Mouse (Mus musculus): ENCODE measurements around the gene Mrpl43.

The Mrpl43 gene

GRCm38 (mm10) chr19:45029571-45029970, 23.3 kb upstream of the Mrpl43 start:
- no peak for DNase-seq (ENCODE audit: low read depth, low spot score)

- DNase-seq (ENCODE audit: low read depth, low spot score) = no peak
Observed at GRCm38 (mm10) chr19:45028746-45029145, 22.5 kb upstream of the Mrpl43 start.

- DNase-seq (ENCODE audit: low read depth, low spot score) = no peak
Observed at GRCm38 (mm10) chr19:45027848-45028247, 21.6 kb upstream of the Mrpl43 start.

GRCm38 (mm10) chr19:45026958-45027670, 20.9 kb upstream of the Mrpl43 start:
- DNase-seq (ENCODE audit: low read depth, low spot score) = no peak

GRCm38 (mm10) chr19:45025937-45026568, 19.8 kb upstream of the Mrpl43 start:
- DNase-seq (ENCODE audit: low read depth, low spot score) = no peak

- no peak for DNase-seq (ENCODE audit: low read depth, low spot score)
Observed at GRCm38 (mm10) chr19:45024775-45025174, 18.5 kb upstream of the Mrpl43 start.

- DNase-seq (ENCODE audit: low read depth, low spot score) = no peak
Observed at GRCm38 (mm10) chr19:45023993-45024392, 17.8 kb upstream of the Mrpl43 start.

- no peak for DNase-seq (ENCODE audit: low read depth, low spot score)
Observed at GRCm38 (mm10) chr19:45021362-45021761, 15.1 kb upstream of the Mrpl43 start.

GRCm38 (mm10) chr19:45020348-45020747, 14.1 kb upstream of the Mrpl43 start:
- DNase-seq (ENCODE audit: low read depth, low spot score) = no peak

- no peak for DNase-seq (ENCODE audit: low read depth, low spot score)
Observed at GRCm38 (mm10) chr19:45018351-45018831, 12.1 kb upstream of the Mrpl43 start.

- DNase-seq (ENCODE audit: low read depth, low spot score) = peak; percentile 86
Observed at GRCm38 (mm10) chr19:45017909-45018308, 11.7 kb upstream of the Mrpl43 start.

- DNase-seq (ENCODE audit: low read depth, low spot score) = peak; percentile 88
Observed at GRCm38 (mm10) chr19:45017216-45017771, 11.1 kb upstream of the Mrpl43 start.

- DNase-seq (ENCODE audit: low read depth, low spot score) = peak; percentile 82
Observed at GRCm38 (mm10) chr19:45016341-45017215, 10.3 kb upstream of the Mrpl43 start.

- DNase-seq (ENCODE audit: low read depth, low spot score) = no peak
Observed at GRCm38 (mm10) chr19:45015518-45016281, 9.5 kb upstream of the Mrpl43 start.

- no peak for DNase-seq (ENCODE audit: low read depth, low spot score)
Observed at GRCm38 (mm10) chr19:45014981-45015402, 8.8 kb upstream of the Mrpl43 start.

- no peak for DNase-seq (ENCODE audit: low read depth, low spot score)
Observed at GRCm38 (mm10) chr19:45014335-45014971, 8.2 kb upstream of the Mrpl43 start, which contains the start of gene Lzts2. Gene Lzts2 (plus strand): TSS chr19:45014414.

- no peak for DNase-seq (ENCODE audit: low read depth, low spot score)
Observed at GRCm38 (mm10) chr19:45013581-45014225, 7.5 kb upstream of the Mrpl43 start.

- DNase-seq (ENCODE audit: low read depth, low spot score) = no peak
Observed at GRCm38 (mm10) chr19:45012636-45013035, 6.4 kb upstream of the Mrpl43 start.

GRCm38 (mm10) chr19:45012219-45012618, 6.0 kb upstream of the Mrpl43 start:
- no peak for DNase-seq (ENCODE audit: low read depth, low spot score)

- DNase-seq (ENCODE audit: low read depth, low spot score) = no peak
Observed at GRCm38 (mm10) chr19:45010646-45011045, 4.4 kb upstream of the Mrpl43 start.

All from mesoderm, embryonic 11.5 days (tissue).